Comparison of ENCODE assay signal across 8 mouse cellular contexts in the genomic region with DNA sequence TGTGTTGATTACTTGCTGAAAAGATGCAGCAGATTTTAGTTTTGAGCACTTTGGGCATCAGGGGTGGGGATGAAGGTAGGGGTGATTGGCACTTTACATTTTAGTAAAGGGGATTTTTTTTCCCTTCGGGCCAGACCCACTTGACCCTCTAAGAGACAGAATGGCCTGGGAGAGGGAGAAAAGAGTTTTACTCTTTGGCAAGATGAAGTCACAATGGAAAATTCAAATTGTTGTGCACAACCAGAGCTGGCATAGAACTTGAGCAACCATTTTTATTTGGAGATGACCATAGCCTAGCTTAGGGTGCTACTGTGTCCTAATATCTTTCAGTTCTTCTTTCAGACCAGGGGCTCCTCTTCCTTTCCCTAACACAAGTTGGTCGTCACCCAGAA.
DNase-seq lines count a peak whose midpoint lies in the region; ATAC-seq and TF ChIP-seq lines count a peak whose summit lies in the region.

No protein-coding gene starts in this region.

- 37% methylated on average over 2 of the region's 2 CpGs for WGBS in kidney, embryonic 16.5 days
- WGBS in embryonic facial prominence, embryonic 10.5 days, result 26% methylated on average over 2 of the region's 2 CpGs
- WGBS in hindbrain, postnatal 0 days, result 35% methylated on average over 2 of the region's 2 CpGs
- 21% methylated on average over 2 of the region's 2 CpGs for WGBS in midbrain, embryonic 15.5 days

- peaks cover 48% of the 10 kb centered on the region for H3K4me1 ChIP-seq in kidney, embryonic 16.5 days (ENCODE audit: insufficient read depth, low read length)
- H3K4me1 ChIP-seq in embryonic facial prominence, embryonic 10.5 days, result peaks cover 67% of the 10 kb centered on the region
- peaks cover 27% of the 10 kb centered on the region for H3K4me1 ChIP-seq in hindbrain, postnatal 0 days (ENCODE audit: insufficient read depth, low read length)
- H3K4me1 ChIP-seq in midbrain, embryonic 15.5 days, result peaks cover 60% of the 10 kb centered on the region

- H3K27ac ChIP-seq in kidney, embryonic 16.5 days (ENCODE audit: low read length), result peak overlapping the region; percentile 100
- H3K27ac ChIP-seq in embryonic facial prominence, embryonic 10.5 days (replicated peaks), result peak overlapping the region; percentile 98
- peak overlapping the region; percentile 91 for H3K27ac ChIP-seq in hindbrain, postnatal 0 days
- peak overlapping the region; percentile 97 for H3K27ac ChIP-seq in midbrain, embryonic 15.5 days

- no peak for TF ChIP-seq CTCF in hindbrain, postnatal 0 days (IDR thresholded peaks at IDR 0.05; ENCODE audit: low read depth)

- peak overlapping the region; percentile 90 for H3K4me2 ChIP-seq in kidney, embryonic 16.5 days (replicated peaks; ENCODE audit: low read depth, low read length)
- H3K4me2 ChIP-seq in hindbrain, postnatal 0 days (ENCODE audit: low read depth, low read length), result peak overlapping the region; percentile 77
- peak overlapping the region; percentile 88 for H3K4me2 ChIP-seq in midbrain, embryonic 15.5 days

- ATAC-seq in kidney, embryonic 16.5 days (ENCODE audit: low FRiP score, low TSS enrichment), result no peak
- ATAC-seq in hindbrain, postnatal 0 days, result 0 out of 2 replicates have a peak, but pooled peaks have one; percentile 0
- peak; percentile 23 for ATAC-seq in midbrain, embryonic 15.5 days (replicated peaks)

- H3K9me3 ChIP-seq in kidney, embryonic 16.5 days (ENCODE audit: low read length), result no peaks in the 10 kb centered on the region
- H3K9me3 ChIP-seq in embryonic facial prominence, embryonic 10.5 days, result no peaks in the 10 kb centered on the region
- H3K9me3 ChIP-seq in hindbrain, postnatal 0 days (ENCODE audit: low read length), result no peaks in the 10 kb centered on the region
- H3K9me3 ChIP-seq in midbrain, embryonic 15.5 days, result no peaks in the 10 kb centered on the region

- DNase-seq in kidney, postnatal 10 days, result no peak
- no peak for DNase-seq in embryonic facial prominence, embryonic 10.5 days (ENCODE audit: low spot score)
- peak; percentile 15 for DNase-seq in hindbrain, postnatal 0 days (ENCODE audit: low spot score)
- no peak for DNase-seq in left cerebral cortex, postnatal 10 days (ENCODE audit: extremely low spot score in 1 of 2, low spot score in 2 of 2)
- no peak for DNase-seq in right cerebral cortex, adult 18-20 months
- DNase-seq in layer of hippocampus, postnatal 14 days (ENCODE audit: low spot score in 2 of 2), result no peak

- H3K36me3 ChIP-seq in kidney, embryonic 16.5 days (ENCODE audit: insufficient read depth, low read length), result no peaks in the 10 kb centered on the region
- no peaks in the 10 kb centered on the region for H3K36me3 ChIP-seq in embryonic facial prominence, embryonic 10.5 days (replicated peaks)
- no peaks in the 10 kb centered on the region for H3K36me3 ChIP-seq in hindbrain, postnatal 0 days (ENCODE audit: insufficient read depth, low read length)
- H3K36me3 ChIP-seq in midbrain, embryonic 15.5 days (replicated peaks), result no peaks in the 10 kb centered on the region

- peak overlapping the region; percentile 84; the same call in 1 of the 2 replicates for H3K9ac ChIP-seq in kidney, embryonic 16.5 days (replicated peaks; ENCODE audit: low read length)
- H3K9ac ChIP-seq in hindbrain, postnatal 0 days (replicated peaks; ENCODE audit: low read length), result no peak overlapping the region
- H3K9ac ChIP-seq in midbrain, embryonic 15.5 days, result no peak overlapping the region

- H3K27me3 ChIP-seq in kidney, embryonic 16.5 days (ENCODE audit: insufficient read depth, low read length), result no peaks in the 10 kb centered on the region
- H3K27me3 ChIP-seq in embryonic facial prominence, embryonic 10.5 days (replicated peaks; ENCODE audit: low read depth, poor library complexity, severe bottlenecking), result no peaks in the 10 kb centered on the region
- H3K27me3 ChIP-seq in hindbrain, postnatal 0 days (ENCODE audit: insufficient read depth, low read length), result no peaks in the 10 kb centered on the region
- no peaks in the 10 kb centered on the region for H3K27me3 ChIP-seq in midbrain, embryonic 15.5 days (replicated peaks)

- intact Hi-C loops in left cerebral cortex, postnatal 10 days (cut with DNase I), result loop anchor here (1.0 to 10.0 kb wide), 3 partner anchors 89 to 327 kb away; a partner anchor contains a TSS

- peak overlapping the region; percentile 51 for H3K4me3 ChIP-seq in kidney, embryonic 16.5 days (ENCODE audit: low read length)
- H3K4me3 ChIP-seq in embryonic facial prominence, embryonic 10.5 days, result peak overlapping the region; percentile 60
- no peak overlapping the region for H3K4me3 ChIP-seq in hindbrain, postnatal 0 days (ENCODE audit: low read length)
- H3K4me3 ChIP-seq in midbrain, embryonic 15.5 days, result peak overlapping the region; percentile 40
